Mouse (Mus musculus): ENCODE measurements at regions not wholly inside any gene's neighbourhood (a gene's known extent, or its start where the extent isn't known, plus 50 kb on each side); places are given as distances from the start of the nearest gene placed in this dataset.

DNA sequence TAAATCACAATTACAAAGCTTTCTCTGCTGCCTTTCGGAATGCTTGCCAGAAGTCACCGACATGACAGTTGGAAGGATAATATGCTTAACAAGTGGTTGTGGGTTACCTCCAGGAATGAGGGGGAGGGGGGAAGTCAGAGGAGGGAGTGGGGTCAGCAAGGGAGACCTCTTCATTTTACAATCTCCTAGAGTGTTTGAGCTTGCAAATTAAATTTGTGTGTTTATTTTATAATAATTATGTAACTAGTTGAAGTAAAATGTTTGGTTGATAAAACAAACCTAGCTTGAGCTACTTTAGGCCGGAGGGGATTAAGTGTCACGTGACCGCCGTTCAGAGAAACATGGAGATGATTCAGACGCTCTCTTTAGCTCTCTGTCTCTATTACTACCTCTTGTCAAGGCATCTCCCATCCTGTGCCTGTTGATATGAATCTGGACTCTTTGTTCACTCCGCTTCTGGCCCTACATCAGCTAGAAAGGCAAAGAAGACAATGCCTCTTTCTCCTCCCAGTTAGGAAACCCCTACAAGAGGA lies 227.3 kb upstream of the Irx5 start:
- no peak for DNase-seq

DNA sequence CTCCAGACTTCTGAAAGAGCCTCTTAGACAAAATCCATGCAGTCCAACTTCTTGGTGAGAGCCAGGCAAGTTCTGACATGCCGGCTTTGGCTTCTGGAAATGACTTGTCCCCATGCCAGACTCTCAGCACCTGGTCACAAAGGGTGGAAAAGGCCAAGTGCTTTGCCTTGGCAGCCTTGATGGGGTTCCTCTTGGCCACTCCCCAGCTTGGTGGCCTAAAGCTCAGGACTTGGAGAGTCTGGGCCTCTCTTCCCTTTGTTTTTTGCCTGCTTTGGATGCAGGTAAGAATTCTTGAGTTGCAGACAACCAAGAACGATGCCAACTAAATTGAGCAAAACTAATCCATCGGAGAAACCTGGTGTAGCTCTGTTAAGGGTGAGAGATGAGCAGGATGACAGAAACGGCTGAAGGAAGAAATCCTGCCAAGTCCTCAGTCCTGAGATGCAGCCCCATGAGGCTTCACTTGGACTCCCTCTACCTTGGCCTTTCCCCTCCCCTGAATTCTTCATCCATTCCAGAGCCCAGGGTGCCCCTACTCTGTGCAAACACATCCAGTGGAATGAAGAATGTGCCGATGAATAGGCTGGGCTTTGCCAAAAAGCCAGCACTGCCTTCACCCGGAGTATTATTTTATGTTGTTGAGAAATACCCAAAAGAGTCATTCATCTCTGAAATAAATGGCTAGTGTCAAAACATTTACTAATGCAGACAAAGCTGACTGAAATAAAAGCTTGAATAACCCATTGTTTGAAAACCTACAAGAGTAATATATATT lies 228.0 kb upstream of the Irx5 start:
- DNase-seq = peak; percentile 68 to 78

DNA sequence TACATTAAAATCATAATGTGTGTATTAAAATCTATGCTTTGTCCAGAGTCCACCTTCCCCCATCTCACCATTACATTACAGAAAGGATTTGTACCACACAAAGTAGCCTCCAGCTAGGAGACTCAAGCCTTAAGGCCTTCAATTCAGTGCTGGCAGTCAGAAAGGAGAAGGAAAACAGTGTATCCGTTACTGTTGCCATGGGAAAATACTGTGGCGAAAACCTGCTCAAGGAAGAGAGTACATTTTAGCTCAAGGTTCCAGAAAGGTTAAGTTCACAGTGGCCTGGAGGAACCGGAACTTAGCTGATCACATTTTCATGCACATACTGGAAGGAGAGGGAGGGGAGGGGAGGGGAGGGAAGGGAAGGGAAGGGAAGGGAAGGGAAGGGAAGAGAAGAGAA lies 231.8 kb upstream of the Irx5 start:
- DNase-seq = no peak

DNA sequence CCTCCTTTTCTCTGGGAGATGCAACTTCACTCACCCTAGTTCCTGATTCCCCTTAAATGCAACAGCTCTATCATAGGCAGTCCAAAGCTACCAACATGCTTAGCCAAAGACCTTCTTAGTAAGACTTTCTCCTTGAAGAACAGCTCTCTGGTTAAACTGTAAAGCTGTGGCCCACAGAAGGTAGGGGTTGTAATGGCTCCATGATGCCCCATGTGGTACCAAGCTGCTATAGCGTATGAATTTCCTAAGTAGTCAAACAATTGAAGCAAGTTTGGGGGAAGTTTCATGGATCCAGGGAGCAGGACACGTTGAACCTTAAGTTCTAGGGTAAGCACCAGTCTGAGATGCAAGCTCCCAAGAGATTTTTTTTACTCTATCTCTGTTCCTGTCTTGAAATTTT lies 236.1 kb upstream of the Irx5 start:
- DNase-seq = no peak

DNA sequence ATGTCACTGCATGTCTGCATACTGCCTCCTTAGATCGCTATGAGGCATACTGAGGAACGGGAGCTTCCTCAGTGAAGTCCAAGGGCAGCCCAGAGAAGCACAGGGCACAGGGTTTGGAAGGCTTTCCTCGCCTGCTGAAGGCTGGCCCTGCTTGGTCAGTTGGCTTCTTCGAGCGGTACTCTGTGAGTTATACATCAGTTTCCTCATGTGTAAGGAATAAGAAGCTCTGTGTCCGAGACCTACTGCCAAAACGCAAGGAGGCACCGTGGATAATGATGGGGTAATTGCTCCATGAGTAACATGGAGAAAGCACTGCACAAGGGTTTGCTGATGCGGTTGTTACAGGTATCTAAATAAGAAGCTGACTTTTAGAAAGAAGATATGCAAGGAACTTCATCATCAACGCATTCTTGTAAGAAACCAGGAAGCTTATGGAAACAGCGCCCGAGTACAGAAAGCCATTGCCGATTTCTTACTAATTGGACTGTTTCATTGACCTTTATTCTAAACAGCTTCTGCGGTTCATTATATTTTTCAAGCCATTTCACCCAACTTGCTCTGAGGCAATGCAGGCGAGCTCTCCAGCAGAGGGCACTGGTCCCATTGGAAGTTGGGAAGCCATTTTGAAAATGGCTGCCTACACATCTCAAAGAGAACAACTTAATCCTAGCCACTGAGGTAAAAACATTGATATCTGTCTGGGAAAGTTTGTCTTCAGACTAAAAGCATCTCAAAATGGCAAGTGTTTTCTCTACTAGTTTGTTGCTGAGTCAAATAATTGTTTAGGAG lies 241.8 kb upstream of the Irx5 start:
- peak in 1 of 2 experiments; percentile 22 for DNase-seq

DNA sequence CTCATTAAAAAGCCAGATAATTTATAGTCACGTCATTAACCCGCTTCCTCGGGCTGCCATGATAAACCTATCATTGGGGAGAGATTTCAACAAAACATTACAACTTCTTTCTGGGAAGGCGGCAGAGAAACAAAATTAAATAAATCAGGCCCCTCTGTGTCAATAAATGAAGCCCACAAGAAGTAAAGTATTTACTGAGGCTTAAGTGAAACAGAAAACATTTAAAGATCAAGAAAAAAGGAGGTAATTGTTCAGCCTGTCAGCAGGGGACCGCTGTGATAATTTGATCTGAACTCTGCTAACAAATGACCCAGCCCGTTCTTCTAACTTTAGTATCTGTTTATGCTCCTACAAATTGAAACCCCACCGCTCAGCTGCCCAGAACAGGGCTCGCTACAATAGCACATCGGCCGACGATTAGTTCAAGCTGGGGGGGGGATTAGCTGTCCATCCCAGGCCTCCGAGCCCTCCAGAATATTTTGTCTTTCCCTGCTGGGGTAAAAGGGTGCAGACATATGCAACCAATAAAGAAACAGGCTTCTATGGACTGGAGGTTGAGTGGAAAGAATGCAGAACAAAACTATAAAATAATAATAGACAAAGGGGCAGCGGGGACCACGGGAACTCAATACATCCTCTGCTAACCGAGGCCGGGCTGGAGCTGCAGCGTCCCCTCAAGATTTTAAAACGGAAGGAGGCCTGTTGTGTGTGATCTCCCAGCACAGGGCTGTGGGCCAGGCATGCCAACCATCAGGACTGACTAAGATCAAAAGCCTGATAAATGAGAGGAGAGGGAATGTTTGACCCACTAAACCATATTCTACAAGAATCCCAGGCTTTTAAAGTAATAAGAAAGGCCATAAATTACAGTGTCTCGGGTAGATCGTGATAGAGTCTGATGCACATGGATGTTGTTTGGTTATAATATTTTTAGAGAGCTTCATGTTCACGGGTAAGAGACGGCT lies 242.8 kb upstream of the Irx5 start:
- no peak for DNase-seq

DNA sequence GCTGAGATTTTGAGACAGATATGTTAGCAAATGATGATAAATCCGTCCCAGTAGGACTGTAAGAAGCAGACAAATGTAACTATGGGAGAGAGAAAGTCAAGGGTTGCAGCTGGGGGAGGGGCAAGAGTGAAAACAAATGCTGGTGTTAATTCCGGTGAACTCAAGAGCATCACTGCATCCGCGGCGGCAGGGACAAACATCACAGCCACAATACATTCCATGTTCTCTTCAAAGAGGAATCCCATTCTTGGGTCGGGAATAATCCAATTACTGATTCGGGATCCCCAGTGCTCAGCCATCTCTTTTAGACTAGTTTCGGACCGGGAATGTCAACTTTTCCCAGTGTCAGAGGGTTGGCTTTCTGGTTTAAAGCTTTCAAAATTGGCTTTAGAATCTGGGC lies 243.5 kb upstream of the Irx5 start:
- DNase-seq = no peak

DNA sequence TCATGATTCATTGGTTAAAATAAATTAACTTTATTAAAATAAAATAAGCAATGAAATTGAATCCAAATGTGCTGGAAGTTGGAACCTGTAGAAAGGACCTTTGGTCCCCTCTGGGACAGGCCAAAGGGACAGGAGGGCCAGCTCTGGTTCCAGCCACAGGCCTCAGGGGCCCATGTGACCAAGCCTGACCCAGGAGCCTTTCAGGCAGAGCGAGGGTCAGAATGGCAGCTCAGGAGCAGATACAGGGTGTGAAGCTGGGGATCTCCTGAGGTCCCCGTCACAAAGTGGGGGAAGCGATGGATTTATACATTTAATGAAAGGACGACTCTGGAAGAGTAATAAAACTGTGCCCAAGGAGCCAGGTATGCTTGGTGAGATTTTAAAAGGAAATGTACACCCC lies 244.0 kb upstream of the Irx5 start:
- no peak for DNase-seq

DNA sequence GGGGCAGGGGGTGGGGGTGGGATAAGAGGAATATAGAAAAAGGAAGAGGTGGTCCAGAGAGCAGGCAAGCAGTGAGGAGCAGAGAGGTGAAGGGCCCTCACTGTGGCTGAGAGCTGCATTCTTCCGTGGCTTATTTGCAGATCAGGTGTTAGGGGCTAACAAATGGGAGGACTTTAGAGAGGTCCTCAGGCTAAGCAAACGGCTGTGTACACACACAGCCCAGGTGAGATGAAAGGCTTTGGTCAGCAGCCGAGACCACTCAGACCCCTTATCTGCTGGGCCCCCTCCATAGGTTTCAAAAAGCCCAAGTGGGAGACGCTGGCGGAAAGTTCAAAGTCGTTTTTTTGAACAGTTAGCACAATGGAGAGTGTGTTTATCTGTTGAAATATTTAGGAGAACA lies 252.9 kb upstream of the Irx5 start:
- no peak for DNase-seq

DNA sequence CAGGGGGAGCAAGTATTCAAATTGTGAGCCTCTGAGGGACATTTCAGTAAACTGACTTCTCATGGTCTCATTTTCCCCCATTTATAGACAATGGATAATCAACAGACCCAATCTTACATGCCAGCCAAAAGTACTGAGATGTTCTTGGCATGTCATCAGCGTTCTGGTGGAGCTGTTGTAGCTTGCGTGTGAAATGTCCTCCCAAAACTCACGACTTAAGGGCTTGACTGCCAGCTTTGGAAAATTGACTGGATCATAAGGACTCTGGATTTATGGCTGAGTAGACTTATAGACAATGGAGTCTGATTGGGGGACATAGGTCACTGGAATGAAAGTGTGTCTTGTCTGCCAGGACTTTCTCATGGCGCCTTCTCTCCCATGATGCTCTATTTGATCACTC lies 254.9 kb upstream of the Irx5 start:
- DNase-seq = no peak

DNA sequence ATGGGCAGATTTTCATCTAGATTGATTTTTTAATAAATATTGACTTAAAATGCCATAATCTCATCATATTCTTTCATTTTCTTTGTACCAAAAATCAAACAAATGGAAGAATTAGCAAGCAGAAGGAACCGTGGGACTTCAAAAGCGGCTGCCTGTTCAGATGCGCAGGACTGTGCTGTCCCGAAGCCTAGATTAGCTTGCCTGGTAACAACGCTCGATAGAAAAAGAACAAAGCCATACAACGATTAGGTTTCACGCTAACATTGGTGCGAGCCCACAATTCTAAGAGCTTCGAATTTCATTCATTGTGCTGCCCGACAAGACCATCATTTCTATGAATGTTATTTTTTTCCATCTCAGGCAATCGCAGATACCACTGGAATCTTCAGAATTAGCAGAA lies 262.1 kb upstream of the Irx5 start:
- no peak for DNase-seq

DNA sequence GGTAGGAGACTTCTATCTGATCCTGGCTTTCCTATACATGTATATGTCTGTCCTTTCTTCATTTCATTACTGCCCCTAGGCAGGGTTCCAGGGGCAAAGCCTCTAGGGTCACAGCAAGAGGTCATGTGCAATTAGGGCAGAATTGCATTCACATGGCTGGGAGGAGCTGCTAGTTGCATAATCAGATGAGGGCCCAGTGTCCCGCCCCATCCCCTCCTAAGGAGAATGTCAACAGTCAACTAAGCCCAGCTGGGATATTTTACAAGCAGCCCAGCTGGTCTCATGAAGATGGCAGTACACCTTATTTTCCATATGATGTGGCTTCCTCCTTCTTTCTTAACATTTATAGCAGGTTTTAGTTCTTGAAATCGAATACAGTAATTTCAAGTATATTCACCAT lies 273.3 kb upstream of the Irx5 start:
- DNase-seq = no peak

DNA sequence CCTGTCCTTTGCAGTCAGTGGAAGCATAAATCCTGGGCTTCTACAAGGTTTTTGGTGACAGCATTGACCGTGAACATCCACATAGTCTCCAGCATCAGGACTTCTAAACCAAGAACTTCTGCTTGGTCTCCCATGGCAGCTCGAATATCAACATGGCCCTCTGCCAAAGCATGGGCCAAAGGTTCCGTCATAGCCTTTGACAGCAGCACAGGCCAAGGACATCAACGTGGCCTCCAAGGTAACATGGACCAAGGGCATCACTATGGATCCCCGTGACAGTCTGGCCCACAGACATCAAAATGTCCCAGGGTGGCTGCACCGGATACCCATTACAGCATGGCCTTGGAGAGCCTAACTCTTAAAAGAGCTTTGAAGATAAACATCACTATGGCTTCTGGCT lies 275.5 kb upstream of the Irx5 start:
- DNase-seq = no peak

DNA sequence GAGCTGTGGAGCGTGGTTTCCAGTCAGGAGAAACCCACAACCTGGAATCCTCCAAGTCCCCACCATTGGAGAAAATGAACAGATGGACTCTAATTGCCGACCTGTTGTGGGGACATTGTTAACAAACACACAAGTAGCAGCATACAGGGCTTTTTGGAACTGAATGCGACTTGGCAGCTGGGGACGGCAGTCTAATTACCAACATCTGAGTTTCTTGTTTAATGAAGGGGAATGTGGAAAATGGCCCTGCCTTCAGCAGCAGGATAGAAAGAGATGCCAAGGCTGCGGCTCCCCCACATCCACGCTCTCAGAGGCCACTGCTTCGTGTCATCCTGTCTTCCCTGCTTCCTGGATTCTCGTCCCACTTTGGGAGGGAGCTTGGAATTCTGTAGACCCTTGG lies 276.6 kb upstream of the Irx5 start:
- DNase-seq = peak; percentile 30 to 37

DNA sequence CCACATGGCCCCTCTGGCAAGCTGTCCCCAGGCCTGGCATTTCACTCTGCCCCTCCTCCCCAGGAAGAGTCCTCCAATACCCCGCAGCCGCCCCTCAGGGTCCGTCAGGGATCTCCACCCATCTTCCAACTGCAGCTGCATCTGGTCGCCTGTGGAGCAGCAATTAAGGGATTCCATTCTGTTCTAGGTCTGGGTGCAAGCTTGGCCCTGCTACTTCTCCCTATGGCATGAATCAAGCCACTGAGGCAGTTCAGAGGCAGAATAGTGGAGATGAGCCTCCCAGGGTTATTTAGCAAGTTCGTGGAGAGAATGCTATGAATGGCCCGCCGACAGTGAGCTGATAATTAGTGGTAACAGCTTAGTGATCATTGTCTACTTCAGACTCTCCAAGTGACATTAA lies 275.7 kb upstream of the Irx3 start:
- no peak for DNase-seq

DNA sequence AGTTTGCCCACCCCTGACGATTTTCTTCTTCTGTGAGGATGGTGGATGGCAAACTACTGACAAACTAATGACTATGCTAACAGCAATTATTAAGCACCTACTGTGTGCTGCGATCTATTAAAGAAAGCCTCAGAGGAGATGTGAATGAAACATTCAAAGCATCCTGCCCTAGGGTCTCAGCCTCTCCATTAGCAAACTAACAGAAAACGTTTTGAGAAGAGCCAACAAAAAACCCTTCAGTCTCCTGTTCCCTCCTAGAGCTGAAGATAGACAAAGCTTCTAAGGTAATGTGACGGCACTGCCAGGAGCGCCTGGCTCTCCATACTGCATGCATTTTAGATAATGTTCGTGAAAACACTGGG lies 270.4 kb upstream of the Irx3 start:
- no peak for DNase-seq

DNA sequence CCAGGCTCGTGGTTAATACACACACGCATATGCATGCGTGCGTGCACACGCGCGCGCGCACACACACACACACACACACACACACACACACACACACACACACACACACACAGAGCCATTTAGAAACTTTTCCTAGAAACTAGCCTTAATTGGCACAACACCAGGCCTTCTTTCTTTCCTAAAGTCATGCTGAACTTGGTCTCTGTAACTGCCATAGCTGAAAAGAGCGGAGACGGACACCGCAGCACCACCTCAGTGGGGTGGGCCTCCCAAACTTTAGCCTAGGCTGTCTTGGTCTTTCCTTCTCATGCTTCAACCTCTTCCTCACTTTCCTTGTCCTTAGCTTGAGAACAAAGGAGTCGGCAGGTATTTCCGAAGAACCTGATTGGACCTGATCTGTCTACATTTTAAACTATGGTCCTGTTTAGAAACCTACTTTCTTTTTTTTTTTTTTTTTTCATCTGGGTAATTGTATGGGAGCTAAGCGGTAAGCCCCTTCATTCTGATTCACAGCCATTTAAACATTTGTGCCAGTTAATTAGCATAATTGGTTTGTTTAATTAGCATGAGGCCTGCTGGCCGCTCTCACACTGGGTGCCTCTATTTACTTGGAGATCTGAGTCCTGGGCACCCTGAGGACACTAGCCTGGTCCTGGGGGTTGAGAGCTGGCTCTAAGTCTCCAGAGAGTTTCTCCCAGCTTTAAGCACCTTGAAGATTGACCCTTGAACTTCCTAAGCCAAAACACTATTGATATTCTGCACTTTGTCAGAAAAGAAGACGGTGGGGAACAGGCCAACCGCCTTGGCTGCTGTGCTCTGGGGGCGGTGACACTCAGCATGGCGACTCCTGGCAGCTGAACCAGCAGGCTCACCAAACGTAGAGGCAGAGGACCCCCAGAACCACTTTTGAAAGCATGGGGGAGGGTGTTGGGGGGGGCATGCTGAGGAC lies 269.7 kb upstream of the Irx3 start:
- peak; percentile 27 to 29 for DNase-seq

DNA sequence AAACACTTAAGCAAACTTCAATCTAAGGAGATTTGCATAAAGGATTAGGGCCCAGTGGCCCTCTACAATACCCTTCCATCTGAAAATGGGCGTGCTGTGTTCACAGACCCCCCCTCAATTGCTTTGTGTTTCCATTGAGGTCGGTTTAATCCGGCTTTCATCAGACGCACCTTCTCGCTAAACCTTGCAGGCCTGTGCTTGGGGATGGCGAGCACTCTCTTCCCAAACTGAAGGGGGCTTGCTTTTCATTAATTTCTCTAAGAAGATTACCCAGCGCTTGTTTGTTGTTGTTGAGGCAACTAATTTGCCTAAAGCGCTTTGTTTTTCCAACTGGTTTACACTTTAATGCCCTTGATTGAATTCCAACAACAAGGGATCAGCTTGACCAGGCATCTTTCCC lies 268.8 kb upstream of the Irx3 start:
- no peak for DNase-seq

DNA sequence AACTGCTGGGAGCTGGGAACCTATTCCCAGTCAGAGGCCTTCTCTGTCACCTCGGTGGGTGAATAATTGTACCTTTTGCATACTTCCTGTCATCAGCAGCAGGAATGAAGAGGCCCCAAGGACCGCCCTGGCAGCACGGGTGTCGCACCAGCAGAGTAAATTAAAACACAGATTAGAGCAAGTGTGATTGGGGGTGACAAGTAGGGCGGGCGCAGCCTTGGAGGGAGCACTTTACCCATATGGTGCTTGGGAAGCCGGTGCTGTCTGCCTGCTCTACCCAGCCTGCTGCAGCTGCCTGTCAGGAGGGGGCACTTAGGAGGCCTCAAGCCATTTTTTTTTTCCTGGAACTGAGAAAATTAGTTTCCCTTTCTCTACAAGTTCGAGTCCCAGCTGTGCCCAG lies 264.6 kb upstream of the Irx3 start:
- DNase-seq = peak; percentile 12 to 23

DNA sequence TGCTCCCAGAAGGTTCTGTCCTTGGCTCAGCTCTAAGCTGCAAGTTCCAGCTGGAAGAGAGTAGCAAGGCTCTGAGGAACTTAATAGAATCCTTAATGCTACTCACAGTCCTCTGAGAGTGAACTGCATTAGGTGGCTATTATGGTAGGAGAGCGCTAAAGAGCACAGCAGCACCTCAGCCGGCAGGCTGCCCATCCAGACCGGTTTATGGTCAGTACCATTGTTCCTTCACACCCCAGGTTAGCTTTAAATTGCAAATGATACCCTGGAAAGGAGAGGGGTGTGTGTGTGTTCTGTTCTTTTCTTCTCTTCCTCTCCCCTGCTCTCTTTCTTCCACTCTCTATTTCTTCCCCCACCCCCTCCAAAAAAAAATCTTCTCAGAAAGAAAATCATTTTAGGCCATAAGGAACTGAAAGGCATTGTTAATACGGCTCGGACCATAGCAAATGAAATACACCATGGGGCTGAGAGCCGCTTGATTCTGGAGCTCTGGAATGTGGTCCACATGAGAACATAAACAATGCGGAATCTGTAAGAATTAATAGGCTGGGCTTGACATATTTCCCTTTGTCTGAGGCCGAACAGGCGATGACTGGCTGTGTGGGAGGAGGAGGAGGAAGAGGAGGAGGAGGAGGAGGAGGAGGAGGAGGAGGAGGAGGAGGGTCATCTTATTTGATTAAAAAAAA lies 263.8 kb upstream of the Irx3 start:
- DNase-seq = no peak

DNA sequence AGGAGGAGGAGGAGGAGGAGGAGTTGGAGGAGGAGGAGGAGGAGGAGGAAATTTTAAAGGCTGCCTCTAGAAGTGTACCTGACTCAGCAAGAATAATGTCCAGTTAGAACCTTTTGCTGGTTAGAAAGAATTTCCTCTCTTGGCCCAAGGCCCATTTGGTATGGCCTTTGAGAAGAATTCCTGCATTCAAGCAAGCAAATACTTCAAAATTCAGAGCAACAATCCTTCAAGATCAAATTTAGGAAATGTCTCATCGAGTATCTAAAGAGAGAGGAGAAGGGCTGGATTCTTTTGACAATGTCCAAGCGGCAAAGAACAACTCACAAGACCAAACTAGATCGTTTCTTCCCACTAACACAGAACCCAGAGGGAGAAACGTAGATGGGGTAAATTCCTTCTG lies 263.1 kb upstream of the Irx3 start:
- no peak for DNase-seq

Data from cerebellum, postnatal 14 days (tissue).